Mouse (Mus musculus): Measurements from ENCODE around the gene Sox4.

- TF ChIP-seq CTCF (IDR thresholded peaks at IDR 0.05; ENCODE audit: low read depth) (no peak), EP300 (IDR thresholded peaks at IDR 0.05; ENCODE audit: low read depth) (no peak)
Measured at GRCm38 (mm10) chr13:28942926-28943325, 10.6 kb downstream of the Sox4 start.
